Mouse (Mus musculus): Measurements from ENCODE around the gene Arl15.

DNA sequence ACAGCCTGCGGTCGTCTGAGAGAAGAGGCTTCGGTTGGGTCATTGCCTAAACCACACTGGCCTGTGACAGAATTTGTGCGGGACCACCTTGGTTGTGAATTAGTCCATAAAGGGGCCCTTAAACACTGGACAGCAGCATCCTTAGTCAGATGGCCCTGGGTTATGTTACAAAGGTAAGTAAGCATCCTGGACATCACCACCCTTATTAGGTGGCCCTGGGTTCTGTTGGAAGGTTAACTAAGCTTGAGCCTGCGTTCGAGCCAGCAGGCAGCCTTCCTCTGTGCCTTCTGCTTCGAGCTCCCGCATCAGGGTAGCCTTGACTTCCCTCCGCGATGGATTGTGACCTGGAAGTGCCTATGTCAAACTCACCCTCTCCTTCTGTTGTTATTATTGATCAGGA, 68.6 kb downstream of the Arl15 start:
- TF ChIP-seq EP300 (IDR thresholded peaks at IDR 0.05; ENCODE audit: insufficient read depth, low read depth, low read length) (no peak), CTCF (IDR thresholded peaks at IDR 0.05) (no peak)

Measured in heart, adult 2 months (tissue).